Mouse (Mus musculus) right cerebral cortex, adult 18-20 months (tissue): ENCODE measurements at regions not wholly inside any gene's neighbourhood (a gene's known extent, or its start where the extent isn't known, plus 50 kb on each side); places are given as distances from the start of the nearest gene placed in this dataset.

ENCODE experiments used
- DNase-seq: peaks from one replicate; pipeline ENCODE4 v3.0.0; 2022; ENCODE audit warnings: mixed read lengths

DNA sequence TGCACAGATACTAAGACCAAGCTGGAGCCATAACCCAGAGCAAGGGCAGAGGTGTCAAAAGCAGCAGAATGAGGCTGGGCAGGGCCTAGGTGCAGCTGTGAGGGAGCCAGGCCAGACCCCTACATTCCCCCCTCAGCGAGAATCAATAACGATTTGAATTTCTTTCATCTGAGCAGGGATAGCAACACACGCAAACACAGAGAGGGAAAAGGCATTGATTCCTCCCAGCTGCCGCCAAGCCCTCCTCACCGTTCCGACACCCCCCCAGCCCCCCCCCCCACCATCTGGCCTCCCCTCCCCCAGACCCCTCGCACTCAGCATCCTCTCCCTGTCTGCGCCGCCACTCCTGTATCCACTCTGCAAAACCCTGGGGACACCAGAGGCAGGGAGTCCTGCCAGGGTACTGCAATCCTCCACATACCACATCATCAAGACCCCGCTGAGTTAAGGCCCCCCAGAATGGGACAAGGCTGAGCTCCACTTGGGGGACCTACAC is 166.9 kb downstream of the 3100002H09Rik start:
- DNase-seq: no peak

DNA sequence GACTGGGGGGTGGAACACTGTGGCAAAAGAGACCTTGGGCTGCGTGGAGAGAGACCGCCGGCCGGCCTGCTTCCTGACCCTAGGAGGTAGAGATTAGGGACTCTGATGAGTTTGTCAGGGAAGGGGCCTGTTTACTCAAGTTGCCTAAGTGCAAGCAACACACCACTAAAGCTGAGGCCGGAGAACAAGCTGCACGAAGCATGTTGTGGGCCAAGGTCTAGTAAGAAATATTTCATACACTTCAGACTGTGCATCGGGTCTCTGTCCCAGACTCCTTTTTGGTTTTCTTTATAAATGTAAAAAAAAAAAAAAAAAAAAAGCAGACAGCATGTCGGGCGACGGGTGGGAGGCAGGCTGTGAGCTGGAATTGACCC is 167.5 kb downstream of the 3100002H09Rik start:
- DNase-seq: no peak

DNA sequence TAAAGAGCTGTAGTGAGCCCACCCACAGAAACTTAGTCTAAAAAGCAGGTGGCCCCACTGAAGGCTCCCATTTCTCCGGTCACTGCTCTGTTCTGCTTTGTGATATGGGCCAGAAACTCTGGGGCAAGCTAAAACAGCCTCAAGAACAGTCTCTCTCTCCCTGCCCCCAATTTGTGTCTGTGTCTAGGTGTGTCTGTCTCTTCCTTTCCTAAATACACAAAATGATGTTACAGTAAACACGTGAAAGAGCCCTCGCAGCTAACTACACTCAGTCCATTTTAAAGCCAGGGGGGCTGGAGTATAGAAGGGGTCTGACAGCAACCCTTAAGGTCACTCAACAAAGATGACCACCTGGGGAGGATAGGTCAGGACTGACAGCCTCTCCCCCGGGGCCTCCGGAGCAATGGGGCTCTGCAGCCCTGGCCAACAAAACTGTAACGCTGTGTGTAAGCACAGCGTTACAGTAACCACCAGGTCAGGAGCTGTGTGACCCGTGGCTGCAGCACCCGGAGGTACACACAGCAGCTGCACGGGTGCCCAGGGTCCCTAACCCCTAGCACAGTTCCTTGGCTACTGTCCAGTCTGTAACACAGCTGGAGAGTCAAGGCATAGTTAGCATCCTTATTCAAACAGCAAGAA is 168.0 kb downstream of the 3100002H09Rik start:
- DNase-seq: no peak

DNA sequence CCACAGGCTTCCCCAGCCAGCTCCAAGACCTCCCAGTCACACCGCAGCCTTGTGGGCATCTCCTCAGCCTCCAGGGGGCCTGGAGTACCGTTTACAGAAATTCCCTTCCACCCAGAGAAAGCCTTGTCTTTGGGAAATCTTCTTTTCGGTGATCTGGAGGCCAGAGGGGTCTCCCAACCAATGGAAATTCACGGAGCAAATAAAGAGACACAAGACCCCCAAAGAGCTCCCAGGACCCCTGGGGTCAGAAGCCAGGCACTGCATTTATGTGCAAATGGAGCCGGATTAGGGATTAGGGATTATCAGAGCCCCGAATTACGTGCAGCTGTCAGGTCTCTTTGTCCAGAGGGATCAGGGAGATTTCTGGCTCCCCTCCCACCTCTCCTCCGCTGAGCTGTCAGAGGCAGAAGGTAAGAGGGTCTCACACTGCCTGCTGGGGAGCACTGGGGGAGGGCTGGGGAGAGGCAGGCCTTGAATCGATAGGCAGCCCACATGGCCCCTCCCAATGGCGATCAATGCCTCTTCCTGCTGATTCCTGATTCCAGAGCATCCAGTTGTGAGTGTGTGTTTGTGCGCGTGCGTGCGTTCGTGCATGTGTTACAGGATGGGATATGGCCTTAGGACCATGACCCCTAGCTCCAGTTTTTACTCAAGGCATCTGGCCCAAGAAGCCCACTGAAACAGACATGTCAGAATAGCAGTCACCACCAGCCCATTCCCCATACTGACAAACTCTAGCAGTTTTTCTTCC is 168.7 kb downstream of the 3100002H09Rik start:
- no peak for DNase-seq

DNA sequence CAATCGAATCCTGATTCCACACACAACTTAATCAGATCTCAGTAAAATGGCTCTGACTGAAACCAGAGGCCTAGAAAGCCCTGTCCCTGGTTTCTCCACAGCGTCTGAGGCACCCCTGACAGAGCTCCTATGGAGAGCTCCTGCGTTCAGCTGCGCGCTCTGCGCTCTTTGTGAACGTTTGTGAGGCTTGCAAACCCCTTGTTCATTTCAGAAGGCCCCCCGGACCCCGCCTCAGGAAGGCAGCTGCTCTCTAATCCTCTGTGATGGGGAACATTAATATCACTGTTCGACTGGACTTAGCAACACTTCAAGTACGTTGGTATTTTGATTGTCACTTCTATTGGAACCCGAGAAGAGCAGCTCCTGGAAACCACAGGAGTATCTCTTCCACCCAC is 175.6 kb downstream of the 3100002H09Rik start:
- DNase-seq: no peak

DNA sequence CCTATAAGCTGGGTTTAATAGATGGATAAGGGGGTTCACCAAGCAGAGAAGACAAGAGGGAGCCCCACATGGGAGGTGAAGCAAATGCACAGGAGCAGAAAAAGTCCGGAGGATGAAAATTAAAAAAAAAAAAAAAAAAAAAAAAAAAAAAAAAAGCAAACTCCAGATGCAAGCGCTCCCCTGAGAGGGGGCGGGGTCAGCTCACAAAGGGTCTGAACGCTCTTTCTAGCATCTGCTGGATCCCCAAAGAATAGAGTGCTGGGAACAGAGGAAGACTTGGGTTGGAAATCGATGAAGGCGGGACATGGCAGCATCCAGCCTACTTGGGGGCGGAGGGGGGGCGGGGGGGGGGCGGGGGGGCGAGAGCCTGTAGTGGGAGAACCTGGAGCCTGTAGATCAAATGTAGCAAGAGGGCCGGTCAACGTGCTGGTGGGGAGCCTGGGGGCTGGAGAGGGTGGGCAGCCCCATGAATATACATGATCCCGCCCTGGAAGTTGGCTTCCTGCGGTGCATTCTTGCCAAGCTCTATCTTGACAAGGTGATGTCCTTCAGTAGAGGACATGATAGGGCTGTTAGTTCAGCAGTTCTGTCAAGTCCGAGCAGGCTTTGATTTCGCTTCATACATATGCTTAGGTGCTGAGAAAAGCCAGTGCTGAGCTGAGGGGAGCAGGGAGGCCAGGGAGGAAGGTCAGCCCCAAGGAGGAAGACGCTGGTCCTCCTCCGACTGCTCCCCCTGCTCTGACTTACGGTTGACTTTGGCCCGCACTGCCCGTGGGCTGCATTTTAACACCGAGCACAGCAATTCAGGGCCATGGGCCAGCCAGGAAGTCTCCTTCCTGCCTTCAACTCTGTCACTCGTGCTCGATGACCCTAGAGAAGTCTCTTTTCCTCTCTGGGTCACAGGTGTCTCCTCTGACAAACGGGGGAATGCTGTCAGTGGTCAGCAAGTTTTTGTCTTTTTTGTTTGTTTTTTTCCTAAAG is 176.3 kb downstream of the 3100002H09Rik start:
- DNase-seq: no peak

DNA sequence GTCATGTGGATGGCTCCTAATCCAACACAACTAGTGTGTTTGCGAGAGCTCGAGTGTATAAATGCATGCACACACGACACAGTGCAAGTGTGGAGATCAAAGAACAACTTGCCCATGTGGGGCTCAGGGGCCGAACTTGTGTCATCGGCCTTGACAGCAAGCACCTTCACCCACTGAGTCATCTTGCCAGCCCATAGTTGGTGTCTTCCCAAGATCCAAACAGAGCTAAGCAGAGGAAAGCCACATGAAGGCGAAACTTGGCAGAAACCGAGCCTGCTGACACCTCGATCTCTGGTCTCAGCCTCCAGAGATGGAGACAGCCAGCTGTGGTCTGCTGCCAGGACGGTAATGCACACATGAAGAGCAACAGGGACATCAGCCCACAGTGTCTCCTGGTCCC is 177.1 kb downstream of the 3100002H09Rik start:
- DNase-seq: no peak

DNA sequence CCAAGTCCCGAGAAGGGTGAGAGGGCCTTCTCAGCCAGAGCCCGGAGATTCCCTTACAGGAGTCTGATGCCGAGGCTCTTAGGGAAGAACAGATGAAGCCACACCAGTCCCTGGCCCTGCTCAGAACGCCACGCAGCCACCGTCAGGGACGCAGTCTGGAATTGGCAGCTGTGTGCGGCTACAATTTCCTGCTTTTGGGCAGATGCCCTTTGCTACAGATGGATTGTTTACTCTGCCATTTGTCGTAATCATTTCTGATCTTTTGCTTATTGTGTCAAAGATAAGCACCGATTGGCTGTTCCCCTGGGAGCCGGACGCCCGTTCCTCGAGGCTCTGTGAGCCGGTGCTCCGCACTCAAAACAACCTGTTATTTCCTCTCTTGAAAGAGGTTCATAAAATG is 179.4 kb downstream of the 3100002H09Rik start:
- no peak for DNase-seq

DNA sequence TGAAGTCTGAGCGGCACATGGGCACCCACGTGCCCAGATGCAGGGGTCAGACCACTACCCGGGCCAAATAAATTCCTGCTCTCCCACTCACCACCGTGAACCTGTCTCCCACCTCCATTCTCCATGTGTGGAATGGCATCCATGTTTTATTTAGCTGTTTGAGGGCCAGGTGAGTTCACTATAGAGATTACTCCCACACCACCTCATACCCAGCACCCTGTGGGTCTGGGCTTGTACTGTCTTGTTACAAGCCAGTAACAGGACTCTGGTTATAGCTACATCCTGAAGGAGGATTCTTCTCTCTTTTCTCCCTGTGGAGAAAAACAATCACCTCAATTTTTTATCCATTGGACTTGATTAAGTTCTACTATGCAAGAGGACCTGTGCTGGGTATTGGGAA is 181.8 kb downstream of the 3100002H09Rik start:
- no peak for DNase-seq

DNA sequence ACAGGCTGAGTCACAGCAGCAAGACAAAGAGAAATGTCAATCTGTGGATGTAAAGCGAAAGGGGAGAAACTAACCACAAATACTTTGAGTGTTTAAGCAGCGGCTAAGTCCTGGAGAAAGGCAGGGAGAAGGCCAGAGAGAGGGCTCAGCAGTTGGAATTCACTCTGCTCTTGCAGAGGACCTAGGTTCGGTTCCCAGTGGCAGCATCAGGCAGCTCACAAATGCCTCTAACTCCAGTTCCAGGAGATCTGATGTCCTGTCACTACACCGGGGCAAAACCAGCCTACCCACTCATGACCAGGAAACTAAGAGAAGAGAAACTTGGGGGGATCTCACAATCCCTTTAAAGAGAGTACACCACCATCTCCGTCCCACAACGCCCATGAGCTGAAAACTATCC is 188.2 kb downstream of the 3100002H09Rik start:
- DNase-seq: no peak

DNA sequence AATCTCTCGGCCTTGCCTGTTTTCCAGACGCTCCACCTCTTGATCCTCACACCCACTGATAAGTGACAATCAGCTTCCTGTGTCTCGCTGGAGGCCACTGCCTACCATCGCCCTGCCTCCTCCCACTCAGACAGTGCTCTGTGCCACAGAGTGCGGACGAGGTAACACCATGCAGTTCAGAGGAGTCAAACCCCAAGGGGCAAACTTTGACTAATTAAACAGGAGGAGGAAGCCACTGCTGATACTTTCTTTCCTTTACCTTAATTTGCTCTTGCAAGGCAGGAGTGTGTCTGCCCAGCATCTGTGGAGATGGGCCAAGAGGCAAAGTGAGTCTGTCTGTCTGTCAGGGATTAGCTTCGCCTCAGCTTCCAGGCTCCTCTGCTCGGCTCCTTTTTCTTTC is 192.2 kb downstream of the 3100002H09Rik start:
- no peak for DNase-seq

DNA sequence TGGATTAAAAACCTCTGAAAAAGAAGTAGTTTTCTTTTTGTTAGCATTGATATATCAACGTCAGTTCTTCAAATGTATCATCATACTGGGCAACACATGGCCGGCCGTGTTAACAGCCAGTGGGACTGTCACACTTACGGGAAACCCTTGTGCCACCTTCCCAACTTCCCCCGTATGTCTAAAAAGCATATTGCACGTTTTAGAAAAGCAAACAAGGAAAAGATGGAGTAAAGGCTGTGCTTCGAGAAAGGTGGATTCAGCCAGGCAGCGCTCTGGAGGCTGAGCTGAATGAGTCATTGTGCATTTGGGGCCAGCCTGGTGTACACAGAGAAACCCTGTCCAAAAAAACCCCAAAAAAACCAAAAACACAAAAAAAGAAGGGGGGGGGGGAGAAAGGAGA is 193.4 kb downstream of the 3100002H09Rik start:
- no peak for DNase-seq

DNA sequence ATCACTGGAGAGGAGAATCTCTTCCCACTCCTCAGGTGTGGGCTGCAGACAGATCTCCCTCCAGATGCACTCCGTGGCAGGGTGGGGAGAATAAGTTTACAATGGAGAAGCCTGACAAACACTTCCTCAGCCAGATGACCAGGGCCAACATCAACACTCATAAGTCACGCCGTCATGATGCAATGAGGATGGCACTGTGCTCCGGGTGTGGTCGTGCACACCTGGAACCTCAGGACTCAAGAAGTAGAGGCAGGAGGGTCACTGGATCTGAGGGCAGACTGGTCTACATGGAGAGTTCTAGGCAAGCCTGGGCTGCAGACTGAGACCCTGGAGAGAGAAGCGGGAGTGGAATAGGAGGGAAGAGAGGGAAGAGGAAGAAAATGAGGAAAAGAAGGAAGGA is 194.3 kb downstream of the 3100002H09Rik start:
- DNase-seq: no peak

DNA sequence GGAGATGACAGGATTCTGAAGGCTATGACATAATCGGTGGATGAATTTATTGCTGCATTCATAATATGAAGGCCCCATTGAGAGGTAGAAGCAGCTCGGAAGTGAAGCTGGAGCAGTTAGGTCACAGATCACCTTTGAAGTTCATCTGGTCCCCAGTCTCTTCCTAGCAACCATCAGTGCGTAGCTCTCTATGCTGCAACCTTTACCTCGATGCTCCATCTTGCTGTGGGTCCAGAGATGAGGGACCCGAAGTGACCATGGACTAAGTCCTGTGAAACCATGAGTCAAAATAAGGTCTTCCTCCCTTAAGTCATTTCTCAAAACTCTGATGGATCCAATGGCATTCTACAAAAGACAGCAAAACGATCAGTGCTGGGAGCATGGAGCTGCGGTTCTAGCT is 196.2 kb downstream of the 3100002H09Rik start:
- no peak for DNase-seq

DNA sequence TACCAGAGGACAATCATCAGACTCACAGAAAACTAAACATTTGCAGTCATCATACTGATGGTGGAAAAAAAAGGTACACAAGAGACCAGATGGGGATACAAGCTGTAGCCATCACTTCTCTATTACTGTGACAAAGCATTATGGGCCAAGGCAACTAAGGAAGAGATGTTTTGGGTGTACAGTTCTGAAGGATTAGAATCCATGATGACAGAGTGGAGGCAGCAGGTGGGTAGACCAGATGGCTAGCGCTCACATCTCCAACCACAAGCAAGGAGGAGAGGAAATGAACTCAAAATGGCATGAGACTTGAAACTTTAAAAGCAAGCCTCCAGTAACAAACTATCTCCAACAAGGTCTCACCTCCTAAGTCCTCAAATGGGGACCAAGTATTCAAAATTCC is 201.3 kb downstream of the 3100002H09Rik start:
- peak; percentile 34 for DNase-seq

DNA sequence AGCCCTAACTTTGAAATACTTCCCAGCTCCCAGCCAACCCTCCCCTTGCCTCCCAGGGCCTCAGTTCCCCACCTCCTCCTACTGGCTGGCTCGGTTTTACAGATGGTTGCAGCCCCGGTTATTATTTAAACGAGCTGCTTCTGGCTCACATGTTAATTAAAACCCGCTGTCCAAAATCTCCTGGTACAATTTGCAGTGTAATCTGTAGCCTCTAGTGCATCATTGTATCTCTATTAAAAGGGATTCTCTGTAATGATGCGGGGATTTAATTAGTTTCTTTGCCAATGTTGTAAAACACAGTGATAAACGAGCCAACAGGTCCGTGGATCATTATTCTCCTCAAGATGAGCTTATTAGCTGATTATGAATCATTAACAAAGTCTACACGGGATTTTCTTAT is 208.5 kb downstream of the 3100002H09Rik start:
- DNase-seq: no peak

DNA sequence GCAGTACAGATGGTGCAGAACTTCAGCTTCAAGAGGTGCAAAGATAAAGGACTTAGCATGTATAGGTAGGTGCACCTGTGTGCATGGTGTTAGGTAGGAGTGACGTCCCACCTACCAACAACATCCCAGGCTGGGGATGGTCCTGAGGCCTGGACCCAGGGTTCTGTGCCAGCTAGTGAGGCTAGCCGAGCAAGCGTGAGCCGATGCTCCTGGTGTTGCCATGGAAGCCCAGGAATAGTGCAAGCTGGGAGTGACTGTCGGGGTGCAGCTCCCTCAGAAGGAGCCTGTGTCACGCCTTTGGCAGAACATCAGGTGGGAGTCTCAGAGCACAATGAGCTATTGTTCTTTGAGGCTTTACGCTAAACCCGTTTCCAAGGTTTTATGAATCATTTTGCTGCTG is 209.9 kb downstream of the 3100002H09Rik start:
- DNase-seq: peak; percentile 82

DNA sequence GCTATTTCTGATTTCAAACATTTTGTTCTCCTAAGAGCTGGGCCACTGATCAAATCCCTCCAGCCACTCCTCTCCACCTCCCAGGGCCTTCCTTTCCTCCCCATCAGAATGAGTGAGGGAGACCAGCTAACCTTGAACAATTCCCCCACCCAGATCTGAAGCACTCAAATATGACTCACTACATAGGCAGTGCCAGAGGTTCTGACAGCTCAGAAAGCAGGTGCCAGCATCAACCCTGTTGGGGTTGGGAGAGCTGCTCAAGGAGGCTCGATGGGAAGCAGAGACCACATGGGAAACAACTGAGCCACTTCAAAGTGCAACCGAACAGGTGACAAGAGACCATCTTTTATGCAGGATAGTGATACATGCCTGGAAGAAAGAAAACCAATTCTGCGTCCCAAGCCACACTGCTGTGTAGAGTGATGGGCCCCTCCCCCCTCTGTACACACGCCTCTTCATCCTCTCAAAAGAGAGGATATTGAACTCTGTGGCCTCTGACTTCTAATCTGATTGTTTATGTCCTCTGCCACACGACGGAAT is 210.4 kb downstream of the 3100002H09Rik start:
- DNase-seq: peak; percentile 20

DNA sequence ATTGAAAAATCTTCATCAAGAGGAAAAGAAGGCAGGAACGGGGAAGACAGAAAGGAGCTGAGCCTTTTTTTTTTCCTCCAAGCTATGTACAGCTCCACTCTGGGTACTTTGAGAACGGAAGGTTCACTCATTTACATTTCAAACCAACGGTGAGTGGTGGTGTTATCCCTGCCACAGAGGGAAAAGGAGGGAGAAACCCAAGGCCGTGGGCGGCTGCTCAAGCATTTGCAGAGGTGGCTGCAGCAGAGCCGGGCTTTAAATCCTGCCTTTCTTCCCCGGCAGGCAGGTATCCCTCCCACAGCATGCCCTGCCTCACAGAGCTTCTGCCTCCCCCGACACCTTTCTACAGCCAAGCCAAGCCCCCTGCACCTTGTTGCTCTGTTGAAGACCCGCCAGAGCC is 212.2 kb downstream of the 3100002H09Rik start:
- DNase-seq: peak; percentile 77

DNA sequence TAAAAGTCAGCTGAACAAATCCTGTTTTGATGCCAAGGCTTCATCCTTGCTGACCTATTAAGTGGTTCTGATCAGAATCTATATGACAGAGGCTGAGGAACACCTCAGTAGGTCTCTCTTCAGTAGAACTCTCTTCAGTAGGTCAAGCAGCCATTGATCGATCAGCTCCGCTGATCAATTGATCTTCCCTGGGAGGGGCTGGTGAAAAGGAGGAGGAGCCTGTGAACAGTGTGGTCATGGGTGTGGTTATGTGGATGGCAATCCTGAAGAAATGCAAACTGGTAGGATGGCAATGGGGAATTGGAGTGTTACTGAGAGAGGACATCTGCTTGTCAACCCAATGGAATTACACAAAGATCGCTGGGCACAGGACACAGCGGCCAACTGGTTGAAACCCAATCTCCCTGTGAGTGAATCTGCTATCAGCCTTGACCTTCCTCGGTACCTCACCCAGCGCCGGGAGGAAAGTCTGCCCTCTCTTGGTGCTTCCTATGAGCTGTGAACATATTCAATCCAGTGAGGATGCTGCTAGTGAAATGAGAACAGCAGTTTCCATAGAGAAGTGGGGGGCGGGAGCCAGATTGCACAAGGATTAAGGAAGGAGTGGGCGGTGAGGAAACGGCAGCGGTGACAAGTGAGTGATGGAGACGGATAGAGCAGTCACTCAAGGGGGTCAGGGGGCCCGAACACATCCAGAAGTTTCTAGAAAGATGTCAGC is 213.9 kb downstream of the 3100002H09Rik start:
- peak; percentile 67 for DNase-seq

DNA sequence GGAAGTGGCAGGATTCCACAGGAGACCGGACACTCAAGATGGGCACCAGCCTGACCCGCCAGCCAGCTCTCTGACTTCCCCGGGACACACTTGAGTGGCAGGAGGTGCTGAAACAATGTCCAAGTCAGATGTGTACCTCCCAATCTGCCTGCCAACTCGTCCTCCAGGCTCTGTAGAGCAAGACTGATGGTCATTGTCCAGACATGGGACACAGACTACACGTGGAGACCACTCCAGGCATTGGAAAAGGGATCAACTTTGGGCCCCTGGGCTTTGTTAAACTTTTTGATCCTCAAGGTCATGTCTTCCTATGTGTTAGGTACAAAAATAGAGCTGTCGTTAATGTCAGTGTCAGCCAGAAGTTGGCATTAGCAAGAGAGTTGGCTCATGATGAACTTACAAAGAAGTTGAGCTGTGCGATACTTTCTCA is 214.6 kb downstream of the 3100002H09Rik start:
- no peak for DNase-seq
